Mouse (Mus musculus) thymus, adult 18-20 months (tissue): Measurements from ENCODE around the gene Rcor1.

Source experiments
- DNase-seq, 2 experiments: peaks; one replicate each; pipeline ENCODE4 v3.0.0; 2022; ENCODE audit warnings: mixed read lengths in 2 of 2

Rcor1 gene

GRCm38 (mm10) chr12:111071009-111071408 lies 31.9 kb downstream of the Rcor1 start:
- no peak for DNase-seq

- DNase-seq, result peak; percentile 81 to 90
Observed at GRCm38 (mm10) chr12:111071477-111072152, 32.5 kb downstream of the Rcor1 start.

- DNase-seq, result no peak
Observed at GRCm38 (mm10) chr12:111076385-111076965, 37.3 kb downstream of the Rcor1 start.

GRCm38 (mm10) chr12:111085579-111085978 lies 46.4 kb downstream of the Rcor1 start:
- DNase-seq, result no peak

- no peak for DNase-seq
Observed at GRCm38 (mm10) chr12:111087066-111087465, 47.9 kb downstream of the Rcor1 start.

GRCm38 (mm10) chr12:111088186-111088585 lies 49.0 kb downstream of the Rcor1 start:
- peak in 1 of 2 experiments; percentile 24 for DNase-seq

- no peak for DNase-seq
Observed at GRCm38 (mm10) chr12:111088731-111089141, 49.6 kb downstream of the Rcor1 start.

- no peak for DNase-seq
Observed at GRCm38 (mm10) chr12:111089145-111089544, 50.0 kb downstream of the Rcor1 start.

- no peak for DNase-seq
Observed at GRCm38 (mm10) chr12:111090801-111091200, 51.6 kb downstream of the Rcor1 start.

- DNase-seq, result no peak
Observed at GRCm38 (mm10) chr12:111091981-111092380, 52.8 kb downstream of the Rcor1 start.

- no peak for DNase-seq
Observed at GRCm38 (mm10) chr12:111094073-111094472, 54.9 kb downstream of the Rcor1 start.

GRCm38 (mm10) chr12:111095086-111095485 lies 55.9 kb downstream of the Rcor1 start:
- no peak for DNase-seq

GRCm38 (mm10) chr12:111096249-111096648 lies 57.1 kb downstream of the Rcor1 start:
- DNase-seq, result no peak

- DNase-seq, result no peak
Observed at GRCm38 (mm10) chr12:111097036-111097435, 57.9 kb downstream of the Rcor1 start.

- no peak for DNase-seq
Observed at GRCm38 (mm10) chr12:111111176-111111575, 72.0 kb downstream of the Rcor1 start.

GRCm38 (mm10) chr12:111114593-111114992 lies 75.4 kb downstream of the Rcor1 start:
- no peak for DNase-seq

GRCm38 (mm10) chr12:111119506-111120085 lies 80.4 kb downstream of the Rcor1 start:
- no peak for DNase-seq

- no peak for DNase-seq
Observed at GRCm38 (mm10) chr12:111120976-111121645, 82.0 kb downstream of the Rcor1 start.

GRCm38 (mm10) chr12:111122332-111122852 lies 83.2 kb downstream of the Rcor1 start:
- no peak for DNase-seq

- DNase-seq, result no peak
Observed at GRCm38 (mm10) chr12:111124601-111125260, 85.6 kb downstream of the Rcor1 start.

- no peak for DNase-seq
Observed at GRCm38 (mm10) chr12:111125666-111126065, 86.5 kb downstream of the Rcor1 start.

- DNase-seq, result no peak
Observed at GRCm38 (mm10) chr12:111134169-111134568, 95.0 kb downstream of the Rcor1 start.
